Mouse (Mus musculus) inflammation-experienced regulatory T-cells, adult 6 months (primary cell): ENCODE results near the gene Tfdp2. TPM values are rescaled to one million over a fixed set of nuclear protein-coding genes. Genes with fewer than 3 reads are reported as not detected.

Source experiments
- ATAC-seq: one replicate; pipeline ENCODE4 v1.8.0; 2017
- polyA plus RNA-seq, 3 experiments: library from polyadenylated mRNA; unstranded; fragments of 100-300 nt; shearing (Covaris generic); gene quantifications; one replicate each; pipeline ENCODE4 v1.2.1; 2017

Gene Tfdp2
- polyA plus RNA-seq, 3 experiments from 2014 or later: 8.7 to 12.1 (median 9.5) TPM

GRCm38 (mm10) chr9:96230271-96230670 is 34.2 kb downstream of the Tfdp2 start:
- ATAC-seq: no peak

- no peak for ATAC-seq
Observed at GRCm38 (mm10) chr9:96235477-96235876, 39.4 kb downstream of the Tfdp2 start.

GRCm38 (mm10) chr9:96237391-96237790 is 41.3 kb downstream of the Tfdp2 start:
- ATAC-seq: no peak

GRCm38 (mm10) chr9:96238286-96238685 is 42.2 kb downstream of the Tfdp2 start:
- no peak for ATAC-seq

GRCm38 (mm10) chr9:96241134-96242097 is 45.3 kb downstream of the Tfdp2 start:
- ATAC-seq: no peak

- no peak for ATAC-seq
Observed at GRCm38 (mm10) chr9:96243915-96244314, 47.8 kb downstream of the Tfdp2 start.

- no peak for ATAC-seq
Observed at GRCm38 (mm10) chr9:96254812-96255211, 58.7 kb downstream of the Tfdp2 start.

- ATAC-seq: no peak
Observed at GRCm38 (mm10) chr9:96258478-96258877, 62.4 kb downstream of the Tfdp2 start.

- ATAC-seq: peak; percentile 77
Observed at GRCm38 (mm10) chr9:96259017-96259512, 63.0 kb downstream of the Tfdp2 start.

GRCm38 (mm10) chr9:96259753-96260520 is 63.9 kb downstream of the Tfdp2 start:
- ATAC-seq: peak; percentile 69

- ATAC-seq: no peak
Observed at GRCm38 (mm10) chr9:96261101-96261500, 65.0 kb downstream of the Tfdp2 start.

- no peak for ATAC-seq
Observed at GRCm38 (mm10) chr9:96261980-96262379, 65.9 kb downstream of the Tfdp2 start.

GRCm38 (mm10) chr9:96266793-96267558 is 70.9 kb downstream of the Tfdp2 start:
- ATAC-seq: no peak

- ATAC-seq: no peak
Observed at GRCm38 (mm10) chr9:96267559-96267948, 71.5 kb downstream of the Tfdp2 start.

- no peak for ATAC-seq
Observed at GRCm38 (mm10) chr9:96269726-96270125, 73.7 kb downstream of the Tfdp2 start.

GRCm38 (mm10) chr9:96275543-96275942 is 79.5 kb downstream of the Tfdp2 start:
- no peak for ATAC-seq

GRCm38 (mm10) chr9:96281497-96281896 is 85.4 kb downstream of the Tfdp2 start:
- peak; percentile 47 for ATAC-seq

GRCm38 (mm10) chr9:96282082-96282481 is 86.0 kb downstream of the Tfdp2 start:
- peak; percentile 55 for ATAC-seq

- ATAC-seq: peak; percentile 77
Observed at GRCm38 (mm10) chr9:96284916-96285315, 88.8 kb downstream of the Tfdp2 start.

- no peak for ATAC-seq
Observed at GRCm38 (mm10) chr9:96292144-96292543, 96.1 kb downstream of the Tfdp2 start.

GRCm38 (mm10) chr9:96299324-96300008 is 103.4 kb downstream of the Tfdp2 start:
- ATAC-seq: no peak

- no peak for ATAC-seq
Observed at GRCm38 (mm10) chr9:96308816-96309215, 112.7 kb downstream of the Tfdp2 start.
